Mouse (Mus musculus) left cerebral cortex, adult 2 months (tissue): ENCODE results near the gene Fam229b. TPM values are rescaled to one million over a fixed set of nuclear protein-coding genes. Genes with fewer than 3 reads are reported as not detected.

Experiments
- DNase-seq, 2 experiments: peaks; one replicate each; pipeline ENCODE4 v3.0.0; 2021 to 2022; ENCODE audit warnings: low spot score in 2 of 2, mixed read lengths in 1 of 2; ENCODE audit errors: extremely low spot score in 1 of 2
- H3K27ac ChIP-seq: fragments of 200-600 bp; 2 replicates; pipeline ENCODE4 v1.8.1; 2022
- H3K4me3 ChIP-seq: fragments of 200-600 bp; 2 replicates; pipeline ENCODE4 v1.8.1; 2022
- CTCF ChIP-seq: fragments of 200-600 bp; IDR thresholded peaks from 2 replicates; pipeline ENCODE4 v1.8.1; 2022; ENCODE audit warnings: antibody characterized with exemption, mild to moderate bottlenecking, moderate library complexity
- intact Hi-C: fragments of 180-260 bp; cut with DNase I; formaldehyde crosslinking; loops from one replicate; pipeline ENCODE4 v1.15.1; 2025
- total RNA-seq, 2 experiments: library from RNA; stranded (reverse); gene quantifications; 2 replicates each; pipeline ENCODE4 v1.2.3; 2021

The Fam229b gene
- total RNA-seq, 2 experiments from 2014 or later: 13.8 to 14.9 TPM

DNA sequence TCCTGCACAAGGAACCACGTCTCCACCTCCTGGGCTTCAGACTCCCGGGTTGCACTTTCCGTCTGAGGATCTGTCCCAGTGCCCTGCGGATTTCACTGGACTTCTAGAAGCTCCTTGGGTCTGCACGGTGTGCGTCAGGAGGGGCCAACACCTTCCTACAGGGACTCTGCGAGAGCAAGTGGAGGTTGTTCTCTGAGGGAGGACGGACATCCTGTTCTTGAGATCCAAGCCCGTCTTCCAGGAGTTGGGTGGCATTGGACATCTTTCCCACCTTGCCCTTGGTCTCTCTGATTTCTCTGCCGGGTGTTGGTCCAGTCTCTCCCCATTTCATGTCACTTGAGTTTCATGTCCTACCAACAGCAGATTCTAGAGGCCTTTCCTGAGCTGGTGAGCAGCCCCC lies 30.0 kb upstream of the Fam229b start, which contains the start of gene Ccn6:
Gene Ccn6 (minus strand): TSS at position 101 of the 400 bp plus-strand sequence.
- no peak for DNase-seq
- intact Hi-C loops: no loop called here
- Histone ChIP-seq H3K27ac (no peak within 1 kb of the TSS), H3K4me3 (no peak within 1 kb of the TSS)
- TF ChIP-seq CTCF: no peak

DNA sequence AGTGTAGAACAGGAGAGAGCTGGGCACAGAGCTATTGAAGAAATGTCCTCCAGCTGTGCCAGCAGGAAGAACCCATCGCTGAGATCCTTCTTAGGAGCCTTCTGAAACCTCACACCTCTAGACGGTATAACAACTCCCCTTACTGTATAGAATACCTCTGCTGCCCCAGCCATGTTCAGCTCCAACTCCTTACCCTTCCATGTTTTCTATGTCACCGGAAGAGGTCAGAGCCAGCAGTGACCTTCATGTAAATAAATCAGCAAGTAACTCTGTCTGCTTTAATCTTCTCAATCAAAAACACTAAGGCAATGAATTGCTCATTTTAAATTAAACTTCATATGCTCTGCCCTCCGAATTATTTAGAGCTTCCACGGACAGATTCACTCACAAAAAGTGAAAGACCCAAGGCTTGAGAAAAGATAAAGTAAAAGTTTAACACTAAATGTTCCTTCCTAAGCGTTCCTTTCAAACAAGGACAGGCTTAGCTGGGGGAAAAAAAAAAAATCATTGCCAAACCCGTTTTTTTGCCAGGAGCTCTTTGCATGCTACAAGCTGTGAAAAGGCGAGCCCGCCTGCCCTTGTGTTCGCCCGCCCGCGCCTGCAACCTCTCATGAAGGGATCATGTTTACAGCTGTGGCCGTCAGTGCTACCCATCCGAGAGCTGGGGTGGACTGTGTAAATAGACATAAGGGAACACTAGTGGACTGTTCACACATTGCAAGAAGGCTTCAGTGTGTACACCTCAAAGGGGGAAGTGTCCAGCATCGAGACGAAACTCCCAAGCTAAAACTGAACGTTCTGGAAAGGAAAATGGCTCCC lies 29.2 kb upstream of the Fam229b start:
- no peak overlapping the region for H3K27ac ChIP-seq

DNA sequence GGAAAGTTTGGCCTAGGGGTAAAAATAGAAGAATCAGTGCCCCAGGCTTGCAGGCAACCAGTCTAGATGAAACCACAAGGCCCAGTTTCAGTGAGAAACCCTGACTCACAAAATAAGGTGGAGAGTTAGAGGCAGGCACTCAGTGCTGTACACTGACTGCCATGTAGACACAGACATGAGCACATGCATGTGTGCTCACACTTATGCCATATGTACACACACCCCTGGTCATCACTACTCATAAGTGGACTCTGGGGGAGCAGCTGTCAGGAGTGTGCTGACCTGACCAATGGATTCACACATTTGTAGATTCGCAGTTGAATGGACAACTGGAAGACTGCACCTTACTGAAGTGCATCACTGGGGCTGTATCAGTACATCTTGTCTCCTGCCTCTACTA lies 27.7 kb upstream of the Fam229b start:
- H3K27ac ChIP-seq: no peak overlapping the region
- no peak for DNase-seq
- intact Hi-C loops: no loop called here
- no peak for TF ChIP-seq CTCF
- no peak overlapping the region for H3K4me3 ChIP-seq

More for the DNA sequence above, 29.2 kb upstream of the Fam229b start:
- no peak for TF ChIP-seq CTCF
- intact Hi-C loops: no loop called here
- no peak overlapping the region for H3K4me3 ChIP-seq
- DNase-seq: no peak

DNA sequence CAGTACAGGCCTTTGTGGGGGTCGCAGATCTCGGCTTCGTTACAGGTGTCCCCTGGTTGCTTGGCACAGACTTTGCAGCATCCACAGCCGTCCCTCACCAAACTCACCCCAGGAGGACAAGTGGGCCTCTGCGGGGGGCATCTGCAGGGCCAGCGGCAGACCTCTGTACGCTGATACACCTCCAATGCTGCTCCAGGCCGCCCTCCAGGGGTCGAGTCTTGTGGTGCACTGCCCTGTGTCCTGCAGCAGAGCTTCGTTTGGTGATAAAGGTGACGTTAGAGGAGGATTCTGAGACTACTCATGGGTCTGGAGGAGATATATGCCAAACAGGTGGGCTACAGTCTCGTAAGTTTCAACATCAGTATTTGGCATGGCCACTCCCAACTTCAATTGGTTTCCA lies 24.6 kb upstream of the Fam229b start:
- intact Hi-C loops: no loop called here
- H3K4me3 ChIP-seq: no peak overlapping the region
- H3K27ac ChIP-seq: no peak overlapping the region
- TF ChIP-seq CTCF: no peak; the same call in none of the 2 replicates
- DNase-seq: no peak

DNA sequence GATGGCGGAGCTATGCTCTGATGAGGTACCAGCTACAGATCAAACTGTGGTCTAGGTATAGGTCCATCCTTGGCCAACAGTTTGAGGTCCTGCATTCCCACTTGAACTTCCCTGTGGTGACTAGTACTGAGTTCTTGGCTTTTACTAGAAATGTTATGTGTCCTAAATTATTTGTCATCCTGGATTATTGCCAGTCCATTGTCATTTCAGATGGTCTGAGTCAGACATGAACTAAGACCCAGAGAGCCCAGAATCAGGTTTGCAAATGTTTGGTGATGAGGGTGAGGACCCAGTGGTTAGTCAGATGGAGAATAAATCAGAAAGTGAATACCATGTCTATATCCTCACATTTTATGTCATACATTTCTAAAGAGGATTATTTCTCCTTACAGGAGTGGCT lies 23.6 kb upstream of the Fam229b start:
- TF ChIP-seq CTCF: no peak
- no peak overlapping the region for H3K4me3 ChIP-seq
- DNase-seq: no peak
- no peak overlapping the region for H3K27ac ChIP-seq
- intact Hi-C loops: no loop called here

DNA sequence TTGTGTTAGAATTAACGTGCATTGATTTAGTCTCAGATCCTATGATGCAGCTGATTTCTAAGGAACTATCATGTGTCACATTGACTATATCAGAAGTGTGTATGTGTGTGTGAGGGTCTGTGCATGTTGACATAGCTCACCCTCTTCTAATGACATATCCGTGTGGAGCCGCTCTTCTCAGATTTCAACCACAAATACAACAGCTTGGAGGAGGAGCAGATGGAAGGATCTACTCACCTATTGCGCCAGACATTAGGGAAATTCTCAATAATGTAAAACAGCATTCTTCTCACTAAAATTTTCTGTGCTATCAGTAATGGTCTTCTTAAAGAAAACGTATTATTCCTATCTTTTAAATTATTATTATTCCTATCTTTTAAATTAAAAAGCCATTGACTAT lies 23.0 kb upstream of the Fam229b start:
- DNase-seq: no peak
- intact Hi-C loops: no loop called here
- TF ChIP-seq CTCF: no peak
- Histone ChIP-seq H3K4me3 (no peak overlapping the region), H3K27ac (no peak overlapping the region)

DNA sequence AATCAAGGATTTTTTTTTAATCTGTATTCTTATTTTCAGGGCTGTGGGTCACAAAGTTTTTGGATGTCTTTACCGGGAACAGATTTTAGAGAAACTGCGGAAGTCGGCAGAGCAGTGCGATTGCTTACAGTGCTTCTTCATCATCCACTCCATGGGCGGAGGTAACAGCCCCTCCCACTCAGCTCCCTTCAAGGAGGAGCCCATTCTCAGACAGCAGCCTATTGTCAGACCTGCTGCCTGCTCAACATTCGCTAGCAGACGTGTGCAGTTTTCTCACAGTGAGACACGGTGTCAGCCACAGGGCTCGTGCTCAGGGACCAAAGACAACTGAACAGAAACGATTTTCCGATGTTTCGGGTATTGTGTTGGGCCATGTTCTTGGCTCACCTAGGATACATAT lies 8.5 kb upstream of the Fam229b start:
- DNase-seq: no peak
- H3K27ac ChIP-seq: no peak overlapping the region
- no peak for TF ChIP-seq CTCF
- intact Hi-C loops: no loop called here
- no peak overlapping the region for H3K4me3 ChIP-seq

DNA sequence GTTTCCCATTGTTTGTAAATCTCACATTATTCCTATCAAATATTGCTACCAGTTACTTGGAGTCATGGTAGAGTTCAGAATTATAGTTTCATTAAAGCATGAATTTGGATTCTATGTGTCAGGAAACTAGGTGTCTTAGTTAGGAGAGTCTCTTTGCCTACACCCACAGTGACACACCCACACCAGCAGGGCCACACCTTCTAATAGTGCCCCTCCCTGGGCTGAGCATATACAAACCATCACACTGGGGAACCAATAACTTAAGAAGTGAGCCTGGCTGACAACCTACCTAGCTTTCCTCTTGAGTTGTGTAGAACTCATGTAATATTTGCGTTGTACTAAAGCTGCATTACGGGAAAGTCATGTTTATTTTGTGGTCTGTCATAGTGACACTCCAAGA lies 7.7 kb upstream of the Fam229b start:
- intact Hi-C loops: no loop called here
- Histone ChIP-seq H3K4me3 (no peak overlapping the region), H3K27ac (no peak overlapping the region)
- DNase-seq: no peak
- no peak for TF ChIP-seq CTCF

DNA sequence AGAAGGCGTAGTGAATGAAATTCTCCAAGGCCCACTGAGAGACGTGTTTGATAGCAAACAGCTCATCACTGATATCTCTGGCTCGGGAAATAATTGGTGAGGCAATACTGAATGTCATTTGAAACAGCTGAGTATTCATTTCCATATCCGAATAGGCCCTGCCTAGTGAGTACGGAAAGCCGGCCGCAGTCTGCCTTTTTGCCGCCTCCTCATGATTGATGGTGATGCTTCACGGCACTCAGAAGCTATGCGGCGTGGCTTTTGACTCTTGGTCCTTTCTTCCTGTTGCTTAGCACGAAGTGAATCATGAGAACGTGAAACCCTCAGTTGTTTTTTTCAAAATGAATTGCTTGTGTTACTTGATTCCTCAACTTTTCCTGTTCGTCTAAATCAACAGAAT lies 7.1 kb upstream of the Fam229b start:
- TF ChIP-seq CTCF: no peak
- no peak for DNase-seq
- Histone ChIP-seq H3K27ac (no peak overlapping the region), H3K4me3 (no peak overlapping the region)
- intact Hi-C loops: no loop called here

DNA sequence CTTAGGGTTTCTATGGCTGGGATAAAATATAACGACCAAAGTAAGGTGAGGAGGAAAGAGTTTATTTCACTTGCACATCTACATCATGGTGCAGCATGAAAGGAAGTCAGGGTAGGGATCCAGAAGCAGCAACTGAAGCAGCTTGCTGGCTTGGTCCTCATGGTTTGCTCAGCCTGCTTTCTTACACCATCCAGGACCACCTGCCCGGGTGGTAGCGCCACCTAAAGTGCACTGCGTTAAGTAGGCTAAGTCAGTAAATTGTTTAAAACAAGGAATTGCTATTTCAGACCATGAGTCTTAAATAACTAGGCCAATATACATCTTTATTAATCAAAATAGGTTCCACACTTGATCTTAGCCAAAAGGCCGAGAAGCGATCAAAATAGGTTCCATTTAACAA lies 5.0 kb upstream of the Fam229b start:
- DNase-seq: no peak
- TF ChIP-seq CTCF: no peak
- intact Hi-C loops: no loop called here

DNA sequence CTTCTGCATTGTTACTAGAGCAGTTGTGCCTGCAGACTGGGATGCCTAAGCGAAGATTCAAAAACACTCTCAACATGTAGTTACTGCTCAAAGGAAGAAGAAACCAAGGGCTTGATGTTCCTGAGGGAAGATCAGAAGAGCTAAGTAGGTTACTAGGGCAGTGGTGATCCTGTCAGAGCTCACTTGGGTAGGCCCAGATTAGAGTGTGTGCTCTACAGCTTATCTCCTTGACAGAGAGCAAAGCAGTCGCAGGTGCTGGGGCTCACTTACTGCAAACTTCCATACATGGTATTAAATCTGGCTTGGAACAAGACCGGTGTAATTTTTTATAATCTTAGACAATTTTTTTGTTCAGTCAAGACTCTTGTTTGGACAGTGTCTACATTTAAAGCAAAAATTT lies 4.1 kb upstream of the Fam229b start:
- no peak for TF ChIP-seq CTCF
- DNase-seq: no peak
- intact Hi-C loops: no loop called here
- Histone ChIP-seq H3K4me3 (no peak overlapping the region), H3K27ac (no peak overlapping the region)

More for the DNA sequence above, 5.0 kb upstream of the Fam229b start:
- Histone ChIP-seq H3K27ac (no peak overlapping the region), H3K4me3 (no peak overlapping the region)

DNA sequence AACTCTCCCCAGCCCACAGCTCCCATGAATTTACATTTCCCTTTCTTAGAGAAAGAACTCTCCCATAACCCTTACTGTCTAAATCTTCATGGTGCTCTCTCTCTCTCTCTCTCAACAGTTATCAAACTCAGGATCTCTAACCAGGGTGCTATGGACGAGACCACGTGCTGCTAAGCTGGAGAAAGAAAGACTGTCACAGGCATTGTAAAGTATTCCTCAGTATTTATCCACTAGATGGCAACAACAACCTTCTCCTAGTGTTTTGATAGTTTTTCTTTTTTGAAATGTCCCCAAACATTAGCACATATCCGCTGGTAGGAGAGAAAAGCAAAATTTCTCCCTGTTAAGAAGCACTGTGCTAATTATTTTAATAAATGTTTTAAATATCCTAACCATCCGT lies 12.3 kb downstream of the Fam229b start:
- H3K27ac ChIP-seq: no peak overlapping the region
- peak; percentile 50 for TF ChIP-seq CTCF
- no peak overlapping the region for H3K4me3 ChIP-seq
- intact Hi-C loops: no loop called here
- DNase-seq: no peak

DNA sequence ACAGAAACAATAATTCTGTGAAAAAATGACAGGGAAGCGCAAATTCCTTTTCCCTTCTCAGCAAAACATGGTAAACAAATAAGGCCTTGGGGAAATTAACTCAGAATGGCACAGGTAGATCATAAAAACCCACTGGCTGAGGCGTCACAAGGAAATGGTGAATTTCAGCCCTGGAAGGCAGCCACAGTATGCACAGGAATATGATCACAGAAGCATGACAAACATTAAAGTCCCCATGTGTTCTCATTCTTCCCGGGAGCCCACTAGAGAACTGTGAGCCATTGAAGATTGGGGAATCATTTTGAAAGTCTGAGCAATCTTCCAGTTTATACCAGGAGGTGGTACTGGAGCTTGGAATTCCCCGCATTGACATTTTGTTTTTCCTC lies 24.2 kb downstream of the Fam229b start:
- no peak for TF ChIP-seq CTCF
- DNase-seq: no peak
- intact Hi-C loops: no loop called here
- Histone ChIP-seq H3K4me3 (no peak overlapping the region), H3K27ac (no peak overlapping the region)
